Mouse (Mus musculus) G1E (cell line): ENCODE measurements around the gene Slc26a11.

Experiments
- CTCF ChIP-seq: IDR thresholded peaks from 2 replicates; pipeline ENCODE4 v1.5.1; 2012; ENCODE audit warnings: low read depth, low read length, inconsistent platforms, mixed read lengths
- TAL1 ChIP-seq: conservative IDR thresholded peaks from 2 replicates; pipeline ENCODE4 v1.6.1; 2012; ENCODE audit warnings: low read depth, low read length, inconsistent platforms, mixed read lengths

GRCm38 (mm10) chr11:119355443-119356385, at the start of gene Slc26a11, which contains the start of gene Sgsh:
- TF ChIP-seq CTCF, result no peak
- TF ChIP-seq TAL1, result no peak
